Mouse (Mus musculus): Measurements from ENCODE around the gene Ccl5.

The Ccl5 gene

DNA sequence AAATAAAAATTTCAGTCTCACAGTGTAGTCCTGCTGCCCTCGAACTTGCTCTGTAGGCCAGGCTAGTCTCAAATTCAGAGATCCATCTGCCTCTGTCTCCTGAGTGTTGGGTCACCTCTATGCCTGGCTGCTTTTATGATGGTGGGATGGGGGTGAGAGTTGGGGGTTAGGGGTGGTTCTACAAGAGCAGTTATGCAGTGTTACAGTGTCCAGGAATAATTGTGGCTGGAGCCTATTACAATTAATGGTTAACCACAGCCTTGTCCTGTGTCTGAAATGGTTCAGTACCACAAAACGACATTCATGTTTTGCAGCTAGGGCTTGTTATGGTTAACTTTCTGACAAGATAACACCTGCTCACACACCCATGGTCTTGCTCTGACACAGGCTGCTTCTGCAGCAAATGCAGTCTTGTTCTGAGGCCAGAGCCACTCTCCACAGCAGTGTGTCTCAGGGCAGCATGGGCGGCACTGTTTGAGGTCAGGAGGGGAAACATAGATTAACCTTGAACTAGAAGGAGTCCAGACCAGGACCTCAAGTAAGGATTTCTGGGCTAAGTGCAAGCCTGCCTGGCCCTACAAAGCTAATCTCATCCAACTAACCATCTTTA, 8.5 kb upstream of the Ccl5 start:
- no peak for DNase-seq (ENCODE audit: low spot score in 2 of 2)

DNA sequence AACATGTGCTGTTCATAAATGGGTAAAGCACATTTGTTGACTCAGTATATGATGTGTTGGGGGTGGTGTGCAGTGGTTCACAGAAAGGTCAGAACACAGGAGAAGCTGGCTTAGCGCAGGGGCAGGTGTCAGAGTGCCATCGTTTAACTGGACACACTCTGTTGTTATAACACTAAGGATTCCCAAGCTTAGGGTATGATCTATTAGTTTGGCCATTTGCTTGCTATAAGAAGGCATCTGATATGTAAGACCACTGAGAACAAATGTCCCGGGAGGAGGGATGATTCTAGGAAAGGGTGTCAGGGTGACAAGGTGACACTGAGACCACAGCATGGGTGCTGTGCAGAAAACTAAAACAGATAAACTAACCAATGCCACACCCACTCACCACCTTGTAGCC, 6.5 kb upstream of the Ccl5 start:
- DNase-seq (ENCODE audit: low spot score in 2 of 2): no peak

DNA sequence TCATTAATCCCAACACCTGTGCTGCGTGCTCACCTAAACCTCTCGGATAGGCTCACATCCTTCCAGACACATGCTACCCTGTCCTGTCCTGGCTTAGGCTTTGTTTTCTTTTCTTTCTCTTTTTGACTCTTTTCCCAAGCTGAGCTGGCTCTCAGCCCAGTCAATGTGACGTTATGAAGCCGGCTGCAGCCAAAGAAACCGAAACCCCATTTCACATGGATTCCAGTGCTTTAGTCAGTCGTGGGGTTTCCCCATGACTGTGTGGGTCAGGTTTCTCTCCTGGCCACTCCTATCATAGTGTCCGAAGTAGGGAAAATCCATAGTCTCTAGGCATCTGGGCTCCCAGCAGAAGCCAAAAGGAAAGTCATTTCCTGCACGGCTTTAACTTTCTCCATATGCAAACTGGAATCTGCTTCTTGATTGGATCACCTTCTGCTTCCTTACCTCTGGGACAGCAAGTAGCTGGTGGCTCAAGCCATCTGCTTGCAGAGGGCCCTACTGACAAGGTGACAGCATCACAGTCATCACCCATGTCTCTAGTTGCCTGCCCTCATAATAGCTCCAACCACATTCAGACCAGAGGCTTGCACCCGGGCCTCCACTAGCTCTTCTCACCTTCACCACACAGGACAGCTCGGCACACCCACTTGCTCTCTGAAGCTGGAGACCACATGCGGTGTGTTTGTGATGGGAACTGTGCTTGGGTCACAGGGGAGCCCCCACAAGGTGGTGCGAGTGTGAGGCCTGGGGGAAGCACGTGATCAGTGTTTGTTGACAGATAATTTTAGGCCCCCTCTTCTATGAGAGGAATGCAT, 4.5 kb upstream of the Ccl5 start:
- DNase-seq (ENCODE audit: low spot score in 2 of 2): peak; percentile 52 to 76

DNA sequence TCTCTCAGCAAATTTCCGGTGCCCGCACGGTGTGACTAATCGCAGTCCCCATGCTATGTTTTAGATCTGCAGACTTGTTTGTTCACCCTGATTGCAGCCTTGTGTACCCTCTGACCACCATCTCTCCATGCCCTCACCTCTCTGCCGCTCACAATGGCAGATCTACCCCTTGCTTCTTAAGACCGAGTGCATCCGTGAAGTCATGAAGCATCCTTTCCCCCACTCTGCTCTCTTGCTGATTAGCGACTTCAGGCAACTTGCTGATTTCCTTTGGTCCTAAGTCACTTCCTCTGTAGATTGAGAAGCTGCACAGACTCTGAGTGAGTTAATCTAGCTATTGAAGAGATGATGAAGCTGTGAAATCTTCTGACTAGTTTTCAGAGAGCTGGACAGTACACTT, 3.8 kb upstream of the Ccl5 start:
- DNase-seq (ENCODE audit: low spot score in 2 of 2): no peak

DNA sequence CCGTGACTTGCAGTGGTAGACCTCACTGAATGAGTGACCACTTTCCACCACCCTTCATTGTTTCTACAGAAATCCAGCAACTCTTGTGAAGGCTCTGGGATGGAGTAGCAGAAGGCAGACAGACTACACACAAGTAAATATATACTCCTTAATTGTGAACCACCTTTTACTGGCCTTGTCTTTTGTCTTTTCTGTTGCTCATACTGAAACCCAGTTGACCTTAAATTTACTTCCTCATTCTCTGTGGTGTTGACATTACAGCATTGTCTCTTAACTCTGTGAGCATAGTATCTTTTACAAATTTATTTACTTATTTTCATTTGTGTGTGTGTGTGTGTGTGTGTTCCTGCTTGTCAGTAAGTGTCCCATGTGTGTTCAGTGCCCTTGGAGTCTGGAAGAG, 2.9 kb upstream of the Ccl5 start:
- DNase-seq (ENCODE audit: low spot score in 2 of 2): no peak

DNA sequence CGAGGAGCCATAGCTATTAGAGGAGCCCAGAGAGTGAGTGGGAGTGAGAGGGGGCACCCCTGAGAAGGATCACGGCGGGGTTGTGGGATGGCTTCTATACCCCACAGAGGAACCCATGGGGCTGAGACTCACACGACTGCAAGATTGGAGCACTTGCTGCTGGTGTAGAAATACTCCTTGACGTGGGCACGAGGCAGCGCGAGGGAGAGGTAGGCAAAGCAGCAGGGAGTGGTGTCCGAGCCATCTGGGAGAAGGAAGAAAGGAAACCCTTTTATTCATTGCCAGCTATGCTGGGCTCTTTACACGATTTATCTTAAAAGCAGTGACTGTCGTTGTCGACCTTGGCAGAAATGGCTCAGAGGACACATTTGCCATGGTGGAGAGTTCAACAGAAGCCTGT, 1.3 kb downstream of the Ccl5 start:
- peak; percentile 13 to 20 for DNase-seq (ENCODE audit: low spot score in 2 of 2)

DNA sequence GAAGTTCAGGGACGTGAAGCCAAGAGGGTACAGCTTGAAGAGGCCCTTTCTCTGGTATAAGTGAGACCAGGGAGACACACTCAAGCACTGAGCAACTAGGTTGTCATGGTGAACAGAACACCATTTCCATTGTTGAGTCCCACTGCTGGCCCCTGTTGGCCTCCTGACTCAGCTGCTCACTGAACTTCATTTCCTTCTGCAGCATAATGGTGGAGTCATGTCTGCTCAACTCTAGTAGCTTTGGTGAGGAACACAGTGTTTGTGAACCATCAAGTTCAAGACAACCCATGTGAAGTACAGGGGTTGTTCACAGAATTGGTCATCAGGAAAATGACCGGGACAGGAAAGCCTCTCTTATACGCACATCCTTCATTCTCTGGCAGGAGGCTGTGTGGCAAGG, 8.2 kb downstream of the Ccl5 start, which contains the start of gene Heatr9:
TSS of gene Heatr9 (minus strand) at position 101 of the 400 bp plus-strand sequence.
- DNase-seq (ENCODE audit: low spot score in 2 of 2): no peak

DNA sequence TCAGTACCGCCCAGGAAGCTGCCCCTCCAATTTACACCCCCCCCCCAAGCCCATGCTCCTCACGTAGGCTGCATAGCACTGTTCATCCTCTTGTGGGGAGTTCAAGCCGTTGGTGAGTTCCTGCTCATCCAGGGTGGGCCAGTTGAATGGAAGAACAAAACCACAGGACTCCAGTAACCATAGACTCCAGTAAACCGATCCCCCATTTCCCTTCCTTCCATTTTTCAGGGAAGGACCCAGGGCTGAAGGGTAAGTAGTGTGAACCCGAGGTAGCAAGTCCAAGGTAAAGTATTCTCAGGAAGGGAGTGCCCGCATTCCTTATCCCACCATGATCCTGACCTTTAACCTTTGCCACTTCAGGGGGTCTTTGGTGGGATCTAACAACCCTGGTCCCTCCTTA, 11.9 kb downstream of the Ccl5 start:
- no peak for DNase-seq (ENCODE audit: low spot score in 2 of 2)

DNA sequence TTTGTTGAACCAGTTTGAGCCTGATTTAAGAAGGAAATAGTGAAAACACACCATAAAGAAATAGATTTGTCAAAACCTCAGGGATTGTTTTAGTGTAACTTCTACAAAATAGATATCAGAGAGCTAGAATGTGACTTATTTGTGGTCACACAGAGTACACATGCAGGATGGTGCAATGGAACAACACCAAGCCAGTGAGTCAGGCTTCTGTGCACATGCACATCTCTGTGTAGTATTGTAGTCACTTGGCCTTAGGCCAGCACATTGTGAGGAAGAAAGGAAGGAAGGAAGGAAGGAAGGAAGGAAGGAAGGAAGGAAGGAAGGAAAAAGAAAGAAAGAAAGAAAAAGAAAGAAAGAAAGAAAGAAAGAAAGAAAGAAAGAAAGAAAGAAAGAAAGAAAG, 13.2 kb downstream of the Ccl5 start:
- no peak for DNase-seq (ENCODE audit: low spot score in 2 of 2)

DNA sequence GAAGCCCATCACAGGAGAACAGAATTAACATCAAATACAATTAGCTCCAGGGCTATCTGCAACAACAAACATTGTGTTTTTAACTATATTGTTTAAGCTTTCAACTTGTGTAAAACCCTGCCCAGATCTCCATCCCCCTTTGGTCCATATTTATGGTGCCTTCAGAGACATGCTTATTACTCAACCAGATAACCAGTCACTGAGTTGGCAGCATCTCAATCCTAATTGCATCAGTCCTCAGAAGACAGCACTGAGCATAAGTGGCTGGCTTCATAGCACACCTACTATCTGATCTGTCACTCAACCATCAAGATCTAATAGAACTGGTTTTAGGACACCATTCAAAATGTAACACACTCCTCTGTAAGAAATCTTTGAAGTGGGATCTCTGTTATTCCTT, 20.8 kb downstream of the Ccl5 start:
- DNase-seq (ENCODE audit: low spot score in 2 of 2): no peak

DNA sequence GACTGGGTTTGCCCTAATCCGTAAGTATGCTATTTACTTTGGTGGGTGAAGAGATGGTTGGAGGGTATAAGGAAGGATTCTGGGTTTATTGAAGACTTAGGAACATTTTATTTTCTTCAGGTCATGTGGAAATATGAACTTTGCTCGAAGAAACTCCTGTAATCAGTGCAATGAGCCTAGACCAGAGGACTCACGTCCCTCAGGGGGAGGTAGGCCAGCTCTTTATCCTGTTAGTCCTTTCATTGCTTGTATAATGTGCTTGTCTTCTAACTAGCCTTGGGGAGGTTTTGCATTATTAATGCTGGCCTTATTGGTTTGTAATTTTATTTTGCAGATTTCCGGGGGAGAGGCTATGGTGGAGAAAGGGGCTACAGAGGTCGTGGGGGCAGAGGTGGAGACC, 26.0 kb downstream of the Ccl5 start:
- DNase-seq (ENCODE audit: low spot score in 2 of 2): no peak

DNA sequence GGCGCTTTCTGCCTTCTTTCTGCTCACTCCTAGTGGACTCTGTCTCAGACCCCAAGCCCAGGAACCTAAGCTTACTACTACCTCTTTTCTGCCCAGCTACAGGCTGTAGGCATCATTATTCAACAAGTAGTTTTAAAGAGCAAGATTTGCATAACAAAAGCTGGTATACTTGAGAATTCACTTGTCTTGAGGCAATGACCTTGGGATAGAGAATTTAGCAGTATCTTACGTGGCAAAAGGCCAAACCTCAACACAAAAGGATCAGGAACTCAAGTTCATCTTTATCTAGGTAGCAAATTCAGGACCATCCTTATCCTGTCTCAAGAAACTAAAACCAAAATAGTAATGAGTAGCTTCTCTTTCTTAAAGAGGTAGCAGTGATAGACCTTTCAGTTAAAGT, 34.7 kb downstream of the Ccl5 start:
- DNase-seq (ENCODE audit: low spot score in 2 of 2): no peak

DNA sequence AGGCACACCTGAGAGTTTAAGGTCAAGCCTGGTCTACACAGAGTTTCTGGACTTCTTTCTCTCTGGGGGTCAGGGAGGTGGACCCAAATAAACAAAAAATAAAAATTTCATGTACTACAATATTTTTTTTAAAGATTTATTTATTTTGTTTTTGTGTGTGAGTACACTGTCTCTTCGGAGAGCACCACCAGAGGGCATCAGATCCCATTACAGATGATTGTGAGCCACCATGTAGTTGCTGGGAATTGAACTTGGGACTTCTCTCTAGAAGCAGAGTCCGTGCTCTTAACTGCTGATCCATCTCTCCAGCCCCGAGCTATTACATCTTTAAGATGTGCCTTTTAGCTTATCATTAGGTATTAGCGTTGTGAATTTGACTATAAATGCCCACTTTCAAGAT, 38.8 kb downstream of the Ccl5 start:
- no peak for DNase-seq (ENCODE audit: low spot score in 2 of 2)

All from frontal cortex, postnatal 36 days (tissue).